Mouse (Mus musculus): ENCODE data around the gene Tnip1.

Tnip1 gene

GRCm38 (mm10) chr11:54879922-54880321, 82.8 kb downstream of the Tnip1 start:
- DNase-seq (ENCODE audit: low spot score in 2 of 2): no peak

GRCm38 (mm10) chr11:54879434-54879833, 83.3 kb downstream of the Tnip1 start:
- DNase-seq (ENCODE audit: low spot score in 2 of 2): peak in 1 of 2 experiments; percentile 69

- DNase-seq (ENCODE audit: low spot score in 2 of 2): no peak
Observed at GRCm38 (mm10) chr11:54878893-54879292, 83.8 kb downstream of the Tnip1 start.

GRCm38 (mm10) chr11:54876031-54876430, 86.7 kb downstream of the Tnip1 start:
- no peak for DNase-seq (ENCODE audit: low spot score in 2 of 2)

- peak in 1 of 2 experiments; percentile 32 for DNase-seq (ENCODE audit: low spot score in 2 of 2)
Observed at GRCm38 (mm10) chr11:54871831-54872537, 90.7 kb downstream of the Tnip1 start.

- DNase-seq (ENCODE audit: low spot score in 2 of 2): no peak
Observed at GRCm38 (mm10) chr11:54869318-54869717, 93.4 kb downstream of the Tnip1 start.

- DNase-seq (ENCODE audit: low spot score in 2 of 2): no peak
Observed at GRCm38 (mm10) chr11:54868445-54868844, 94.3 kb downstream of the Tnip1 start.

- no peak for DNase-seq (ENCODE audit: low spot score in 2 of 2)
Observed at GRCm38 (mm10) chr11:54867903-54868434, 94.7 kb downstream of the Tnip1 start.

GRCm38 (mm10) chr11:54867049-54867385, 95.7 kb downstream of the Tnip1 start:
- DNase-seq (ENCODE audit: low spot score in 2 of 2): peak in 1 of 2 experiments; percentile 26

GRCm38 (mm10) chr11:54866119-54867048, 96.3 kb downstream of the Tnip1 start, which contains the start of gene Hint1:
Gene Hint1, plus strand, starts transcription at chr11:54866383.
- DNase-seq (ENCODE audit: low spot score in 2 of 2): peak; percentile 82 to 93

GRCm38 (mm10) chr11:54865330-54866085, 97.2 kb downstream of the Tnip1 start:
- DNase-seq (ENCODE audit: low spot score in 2 of 2): no peak

- peak in 1 of 2 experiments; percentile 79 for DNase-seq (ENCODE audit: low spot score in 2 of 2)
Observed at GRCm38 (mm10) chr11:54862621-54863520, 99.8 kb downstream of the Tnip1 start.

GRCm38 (mm10) chr11:54861471-54862420, 101.0 kb downstream of the Tnip1 start:
- no peak for DNase-seq (ENCODE audit: low spot score in 2 of 2)

Data from left cerebral cortex, adult 9 months (tissue).